Mouse (Mus musculus) stomach, postnatal 0 days (tissue): ENCODE results near the gene Sp100.

Experiments used
- CTCF ChIP-seq: IDR thresholded peaks from 2 replicates; pipeline ENCODE4 v1.5.1; 2016; ENCODE audit warnings: antibody characterized with exemption, low read depth, mild to moderate bottlenecking, moderate library complexity
- EP300 ChIP-seq: optimal IDR thresholded peaks from 2 replicates; pipeline ENCODE3; 2016; ENCODE audit warnings: antibody characterized with exemption

- no peak for TF ChIP-seq EP300
- TF ChIP-seq CTCF = no peak
Measured at GRCm38 (mm10) chr1:85702531-85702930, 52.7 kb downstream of the Sp100 start.
